In genomic region chr15:84854921-84855901, GRCm38 (mm10) we compare ENCODE assay signal across 8 mouse cellular contexts. TPM values are rescaled to one million over a fixed set of nuclear protein-coding genes. Genes with fewer than 3 reads are reported as not detected.
DNase-seq lines count a peak whose midpoint lies in the region; ATAC-seq and TF ChIP-seq lines count a peak whose summit lies in the region.

No protein-coding gene starts in this region.

- DNase-seq in left cerebral cortex, adult 18-20 months (ENCODE audit: low spot score in 2 of 2), result peak; percentile 41 to 54
- no peak for DNase-seq in left cerebral cortex, adult 11 months (ENCODE audit: low spot score)
- DNase-seq in cerebellum, adult 2 months, result peak; percentile 66 to 70
- peak; percentile 56 for DNase-seq in forebrain, postnatal 0 days
- DNase-seq in induced T-regulatory cell, adult 2 months (ENCODE audit: low read depth), result peak; percentile 58

- peak overlapping the region; percentile 83 for H3K27ac ChIP-seq in cerebellum, adult 2 months (ENCODE audit: insufficient read depth, low read length)
- H3K27ac ChIP-seq in forebrain, postnatal 0 days (ENCODE audit: low read depth, low read length), result peak overlapping the region; percentile 97
- peak overlapping the region; percentile 94 for H3K27ac ChIP-seq in limb, embryonic 12.5 days
- peak overlapping the region; percentile 98 for H3K27ac ChIP-seq in midbrain, embryonic 13.5 days
- H3K27ac ChIP-seq in small intestine, adult 2 months (ENCODE audit: insufficient read depth, low read depth, low read length), result peak overlapping the region; percentile 17

- no peak for TF ChIP-seq CTCF in cerebellum, adult 2 months (IDR thresholded peaks at IDR 0.05; ENCODE audit: borderline replicate concordance, insufficient read depth, low read depth, low read length)
- no peak for TF ChIP-seq CTCF in forebrain, postnatal 0 days (IDR thresholded peaks at IDR 0.05; ENCODE audit: low read depth)
- TF ChIP-seq CTCF in small intestine, adult 2 months (IDR thresholded peaks at IDR 0.05; ENCODE audit: extremely low read depth, insufficient read length, insufficient replicate concordance, low read depth, low read length), result no peak

- H3K4me3 ChIP-seq in cerebellum, adult 2 months (replicated peaks; ENCODE audit: insufficient read depth, low read depth, low read length), result peak overlapping the region; percentile 96
- H3K4me3 ChIP-seq in forebrain, postnatal 0 days (ENCODE audit: low read depth, low read length), result peak overlapping the region; percentile 84
- peak overlapping the region; percentile 71 for H3K4me3 ChIP-seq in limb, embryonic 12.5 days (replicated peaks)
- H3K4me3 ChIP-seq in midbrain, embryonic 13.5 days (replicated peaks), result peak overlapping the region; percentile 90
- peak overlapping the region; percentile 72 for H3K4me3 ChIP-seq in small intestine, adult 2 months (ENCODE audit: low read depth, low read length)

- under 1% methylated on average over 88 of the region's 88 CpGs for WGBS in cerebellum, adult 2 months
- 2% methylated on average over 87 of the region's 88 CpGs for WGBS in forebrain, postnatal 0 days
- WGBS in limb, embryonic 12.5 days, result under 1% methylated on average over 88 of the region's 88 CpGs
- under 1% methylated on average over 87 of the region's 88 CpGs for WGBS in midbrain, embryonic 13.5 days
- WGBS in small intestine, adult 2 months, result under 1% methylated on average over 88 of the region's 88 CpGs

- no peaks in the 10 kb centered on the region for H3K27me3 ChIP-seq in cerebellum, adult 2 months (ENCODE audit: control insufficient read depth, insufficient read depth, low read length)
- H3K27me3 ChIP-seq in forebrain, postnatal 0 days (ENCODE audit: insufficient read depth, low read length), result no peaks in the 10 kb centered on the region
- H3K27me3 ChIP-seq in limb, embryonic 12.5 days, result peaks cover 22% of the 10 kb centered on the region
- 0 out of 2 replicates have a peak, but pooled peaks cover 9% of the 10 kb centered on the region for H3K27me3 ChIP-seq in midbrain, embryonic 13.5 days
- H3K27me3 ChIP-seq in small intestine, adult 2 months (ENCODE audit: control insufficient read depth, insufficient read depth, low read length), result 0 out of 2 replicates have a peak, but pooled peaks cover 10% of the 10 kb centered on the region

- peak; percentile 1; the same call in 1 of the 2 replicates for ATAC-seq in forebrain, postnatal 0 days
- ATAC-seq in limb, embryonic 12.5 days (ENCODE audit: insufficient number of reproducible peaks, insufficient read depth, low FRiP score, low TSS enrichment, low read depth), result no peak
- ATAC-seq in midbrain, embryonic 13.5 days, result peak; percentile 40

- H3K4me1 ChIP-seq in cerebellum, adult 2 months (ENCODE audit: control insufficient read depth, insufficient read depth, low read length), result peaks cover 12% of the 10 kb centered on the region; the same call in 1 of the 2 replicates
- 0 out of 2 replicates have a peak, but pooled peaks cover 12% of the 10 kb centered on the region for H3K4me1 ChIP-seq in forebrain, postnatal 0 days (ENCODE audit: insufficient read depth)
- peaks cover 41% of the 10 kb centered on the region for H3K4me1 ChIP-seq in limb, embryonic 12.5 days (replicated peaks)
- peaks cover 39% of the 10 kb centered on the region for H3K4me1 ChIP-seq in midbrain, embryonic 13.5 days (replicated peaks)
- peaks cover 18% of the 10 kb centered on the region for H3K4me1 ChIP-seq in small intestine, adult 2 months (ENCODE audit: control insufficient read depth, insufficient read depth, insufficient read length, low read length)

- H3K4me2 ChIP-seq in forebrain, postnatal 0 days (ENCODE audit: low read depth), result peak overlapping the region; percentile 97
- peak overlapping the region; percentile 100 for H3K4me2 ChIP-seq in limb, embryonic 12.5 days
- H3K4me2 ChIP-seq in midbrain, embryonic 13.5 days (replicated peaks), result peak overlapping the region; percentile 83

- peak overlapping the region; percentile 73 for H3K9ac ChIP-seq in forebrain, postnatal 0 days
- H3K9ac ChIP-seq in limb, embryonic 12.5 days (replicated peaks), result peak overlapping the region; percentile 81
- H3K9ac ChIP-seq in midbrain, embryonic 13.5 days (replicated peaks), result peak overlapping the region; percentile 94

- no peaks in the 10 kb centered on the region for H3K9me3 ChIP-seq in forebrain, postnatal 0 days (ENCODE audit: low read length)
- no peaks in the 10 kb centered on the region for H3K9me3 ChIP-seq in limb, embryonic 12.5 days
- H3K9me3 ChIP-seq in midbrain, embryonic 13.5 days, result no peaks in the 10 kb centered on the region

- TF ChIP-seq POLR2A in cerebellum, adult 2 months (IDR thresholded peaks at IDR 0.05; ENCODE audit: borderline replicate concordance, insufficient read depth, low read length), result no peak
- TF ChIP-seq POLR2A in small intestine, adult 2 months (IDR thresholded peaks at IDR 0.05; ENCODE audit: low read depth, low read length), result no peak

- no peaks in the 10 kb centered on the region for H3K36me3 ChIP-seq in forebrain, postnatal 0 days (ENCODE audit: insufficient read depth)
- no peaks in the 10 kb centered on the region for H3K36me3 ChIP-seq in limb, embryonic 12.5 days
- no peaks in the 10 kb centered on the region; the same call in 1 of the 2 replicates for H3K36me3 ChIP-seq in midbrain, embryonic 13.5 days
- H3K36me3 ChIP-seq in small intestine, adult 2 months (ENCODE audit: control insufficient read depth, insufficient read depth, low read length), result no peaks in the 10 kb centered on the region

RNA-seq across cellular contexts. Expression of gene Phf21b, which starts 0.6 kb away (rescaled TPM):
- 10 to 100 TPM; 19.1 to 21.3 TPM for total RNA-seq in left cerebral cortex, adult 18-20 months (2021)
- 36.5 and 37.1 TPM in 2 replicates for polyA plus RNA-seq in cerebellum, adult 2 months (2012; rRNA removed)
- 13.5 and 20.0 TPM in 2 replicates for total RNA-seq in forebrain, postnatal 0 days (2014; rRNA removed)
- 2.5 and 2.7 TPM in 2 replicates for polyA plus RNA-seq in forebrain, postnatal 0 days (2015; fragmentation: Nextera tagmentation; extraction: Ambion mirVana)
- 0.84 and 2.0 TPM in 2 replicates for polyA plus RNA-seq in limb, embryonic 12.5 days (2016; fragmentation: Nextera tagmentation; extraction: Ambion mirVana)
- polyA plus RNA-seq in midbrain, embryonic 13.5 days (2015; fragmentation: Nextera tagmentation; extraction: Ambion mirVana), result 16.2 and 18.8 TPM in 2 replicates
- polyA plus RNA-seq in small intestine, adult 2 months (2012; rRNA removed), result 2.1 and 5.1 TPM in 2 replicates

Comparison
In these comparisons a context has a peak if more than half of its experiments do, and no peak if none do; other contexts are left out.
1. H3K27ac ChIP-seq: peak in every context shown above with its lines; median percentile 98 in midbrain, embryonic 13.5 days; 97 in forebrain, postnatal 0 days; 94 in limb, embryonic 12.5 days; 83 in cerebellum, adult 2 months; 17 in small intestine, adult 2 months.